Mouse (Mus musculus): ENCODE results near the gene Triap1.
A peak's percentile ranks its signal among the peaks of the same experiment; 100 is the strongest.
"Not testable (repeated sequence)": the region's sequence is repeated elsewhere in the genome, so short reads cannot be mapped to it uniquely, and the experiment has no call there.

Triap1 gene

DNA sequence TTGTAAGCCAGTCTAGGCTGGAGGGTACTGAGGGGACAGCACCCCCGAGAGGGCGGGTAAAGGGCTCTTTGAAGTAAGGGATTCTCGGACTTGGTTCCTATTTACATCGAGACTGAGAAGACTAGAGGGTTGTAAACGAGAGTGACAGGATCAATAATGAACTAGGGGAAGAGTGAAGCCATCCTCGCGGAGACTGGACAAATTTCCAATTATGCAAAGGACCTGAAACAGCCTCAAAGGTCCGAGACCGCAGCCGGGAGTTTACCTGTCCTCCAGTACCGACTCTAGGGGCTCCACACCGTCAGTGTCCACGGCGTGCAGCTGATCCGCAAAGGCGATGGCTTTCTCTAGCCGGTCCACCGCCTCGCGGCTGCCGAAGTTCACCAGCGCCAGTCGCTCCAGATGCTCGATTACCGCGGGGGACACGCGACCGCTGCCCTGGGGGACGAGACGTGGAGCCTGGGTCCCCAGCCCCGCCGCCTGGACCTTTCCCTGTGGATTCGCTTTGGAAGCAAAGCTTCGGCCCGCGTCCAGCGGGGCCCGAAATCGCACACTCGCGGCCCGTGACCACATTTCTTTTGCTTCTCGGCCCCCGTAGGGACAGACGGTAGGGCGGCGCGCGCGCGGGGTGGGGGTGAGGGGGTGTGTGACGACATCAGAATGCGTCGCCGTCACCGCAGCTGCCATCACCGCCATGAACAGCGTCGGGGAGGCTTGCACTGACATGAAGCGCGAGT is at the start of gene Triap1, which contains the start of gene Gatc:
Triap1 (plus strand) TSS at position 649 of the 737 bp plus-strand sequence.
Gatc (minus strand) TSS at position 602 of the 737 bp plus-strand sequence.
- peak; percentile 75 for DNase-seq (ENCODE audit: low spot score)

DNA sequence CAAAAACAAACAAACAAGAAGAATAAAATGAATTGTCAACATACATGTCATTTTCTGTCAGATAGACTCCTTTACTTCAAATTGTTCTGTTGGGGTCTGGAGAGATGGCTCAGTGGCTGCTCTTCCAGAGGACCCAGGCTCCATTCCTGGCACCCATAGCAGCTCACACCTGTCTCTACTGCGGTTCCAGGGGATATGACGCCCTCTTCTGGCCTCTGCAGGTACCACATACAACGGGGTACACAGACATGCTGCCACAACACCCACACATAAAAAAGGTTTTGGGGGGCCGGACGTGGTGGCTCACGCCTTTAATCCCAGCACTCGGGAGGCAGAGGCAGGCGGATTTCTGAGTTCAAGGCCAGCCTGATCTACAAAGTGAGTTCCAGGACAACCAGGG is 46.9 kb upstream of the Triap1 start:
- no peak for DNase-seq (ENCODE audit: low spot score)

DNA sequence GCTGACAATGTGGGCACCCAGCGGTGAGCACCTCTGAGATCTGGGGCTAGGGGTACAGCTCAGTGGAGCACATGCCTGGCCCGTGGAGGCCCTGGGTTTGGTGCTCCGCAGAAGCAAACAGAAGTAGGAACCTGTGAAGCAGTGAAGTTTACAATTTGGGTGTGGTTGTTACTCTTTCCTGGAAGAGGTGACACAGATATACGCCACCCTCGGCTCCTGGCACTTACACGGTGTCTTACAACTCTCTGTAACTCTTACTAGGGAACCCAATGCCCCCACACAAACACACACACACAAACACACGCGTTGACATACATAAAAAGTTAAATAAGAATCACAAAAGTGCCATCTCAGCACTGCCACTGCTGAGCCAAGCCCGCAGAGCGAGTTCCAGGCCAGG is 44.7 kb upstream of the Triap1 start:
- DNase-seq (ENCODE audit: low spot score): no peak

DNA sequence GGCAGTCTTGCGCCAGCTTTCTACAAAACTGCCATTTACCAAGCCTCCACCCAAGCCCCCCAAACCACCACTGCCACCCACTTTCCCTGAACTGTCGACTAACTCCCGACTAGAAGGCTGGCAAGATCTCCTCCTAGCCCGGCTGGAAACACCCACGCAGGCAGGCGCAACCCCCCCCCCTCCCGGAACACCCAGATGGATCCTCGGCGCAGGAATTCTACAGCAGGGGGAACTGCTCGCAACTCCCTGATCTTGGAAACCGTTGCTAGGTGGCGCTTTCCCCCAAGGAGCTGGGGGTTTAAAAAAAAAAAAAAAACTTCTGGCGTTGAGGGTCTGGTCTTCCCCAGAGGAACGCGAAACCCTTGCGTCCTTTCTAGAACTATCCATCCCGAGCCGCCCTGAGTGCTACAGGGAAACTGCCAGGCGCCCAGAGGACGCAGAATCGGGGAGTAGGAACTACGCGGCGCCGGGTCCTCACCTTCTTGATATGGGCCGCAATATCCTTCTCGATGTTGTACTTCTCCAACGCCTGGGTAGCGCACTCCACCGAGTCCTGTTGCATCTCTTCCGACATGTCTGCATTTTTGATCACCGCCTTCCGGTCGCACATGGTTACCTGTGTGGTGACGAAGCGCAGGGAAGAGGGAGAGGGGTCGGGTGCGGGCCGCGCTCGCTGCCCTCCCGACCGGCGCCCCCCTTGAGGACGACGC is 40.8 kb upstream of the Triap1 start:
- DNase-seq (ENCODE audit: low spot score): no peak

DNA sequence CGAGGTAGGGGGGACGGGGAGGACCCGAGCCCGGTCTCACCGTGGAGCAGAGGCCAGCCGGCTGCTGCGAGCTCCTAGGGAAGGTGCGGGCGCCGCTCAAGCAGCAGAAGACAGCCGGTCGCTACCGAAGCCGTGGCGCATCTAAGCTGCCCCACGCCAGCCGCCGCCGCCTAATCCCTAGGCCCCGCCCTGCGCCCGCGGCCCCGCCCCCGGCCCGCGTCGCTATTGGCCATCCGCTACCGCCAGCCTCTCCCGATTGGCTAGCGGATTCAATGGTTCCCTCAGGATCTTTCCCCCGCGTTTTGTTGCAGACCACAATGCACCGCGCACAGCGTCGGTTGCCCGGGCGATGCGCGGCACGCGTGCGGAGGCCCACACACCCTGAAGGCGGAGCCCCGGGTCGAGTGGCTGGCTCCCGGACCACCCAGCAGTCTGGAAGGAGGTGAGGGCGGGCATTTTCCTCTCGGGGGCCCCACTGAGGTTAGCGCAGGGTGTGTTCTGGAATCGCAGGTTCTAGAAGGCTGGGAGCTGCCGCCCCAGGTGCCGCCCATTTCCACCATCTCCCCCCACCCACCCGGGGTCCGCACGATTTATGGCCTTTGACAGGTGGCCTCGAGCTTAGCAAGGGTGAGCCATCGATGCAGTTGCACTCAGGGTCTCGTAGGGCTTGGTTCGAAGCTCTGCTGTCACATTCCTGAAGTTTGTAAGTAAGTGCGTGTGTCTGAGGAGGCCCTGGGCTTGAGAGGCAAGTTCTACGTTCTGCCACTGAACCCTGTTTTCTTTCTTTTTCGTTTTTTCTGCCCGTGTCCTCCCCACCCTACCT is 40.0 kb upstream of the Triap1 start, which contains the start of gene Dynll1:
Dynll1 (minus strand) TSS at position 208 of the 823 bp plus-strand sequence.
- peak; percentile 98 for DNase-seq (ENCODE audit: low spot score)

DNA sequence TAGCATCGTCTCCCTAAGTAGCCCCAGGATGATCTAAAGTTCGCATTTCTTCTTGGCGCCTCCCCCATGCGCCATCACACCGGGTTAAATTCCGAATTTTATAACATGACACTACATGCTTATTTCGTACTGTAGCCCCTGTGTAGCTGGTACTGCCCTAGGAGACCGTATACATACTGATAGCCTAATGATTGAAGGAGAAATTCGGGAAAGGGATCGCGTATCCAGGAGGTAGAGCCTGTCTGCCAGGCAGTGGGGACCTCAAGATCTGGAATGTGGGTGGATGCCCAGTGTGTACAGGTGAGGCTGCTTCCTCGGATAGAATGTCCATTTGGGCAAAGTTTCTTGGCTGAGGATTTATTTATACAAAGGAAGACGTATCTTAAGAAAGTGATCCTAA is 39.4 kb upstream of the Triap1 start:
- no peak for DNase-seq (ENCODE audit: low spot score)

DNA sequence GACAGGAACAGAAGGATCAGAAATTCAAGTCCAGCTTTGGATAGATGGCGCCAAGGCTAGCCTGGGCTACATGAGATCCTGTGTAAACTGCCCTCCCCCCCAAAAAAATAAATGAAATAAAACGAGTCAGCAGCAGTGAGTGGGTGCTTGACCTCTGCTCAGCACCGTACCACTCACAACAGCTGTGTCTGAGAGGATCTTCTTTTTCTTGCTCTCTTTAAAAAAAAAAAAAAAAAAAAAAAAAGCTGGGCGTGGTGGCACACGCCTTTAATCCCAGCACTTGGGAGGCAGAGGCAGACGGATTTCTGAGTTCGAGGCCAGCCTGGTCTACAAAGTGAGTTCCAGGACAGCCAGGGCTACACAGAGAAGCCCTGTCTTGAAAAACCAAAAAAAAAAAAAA is 38.8 kb upstream of the Triap1 start:
- DNase-seq (ENCODE audit: low spot score): not testable (repeated sequence)

DNA sequence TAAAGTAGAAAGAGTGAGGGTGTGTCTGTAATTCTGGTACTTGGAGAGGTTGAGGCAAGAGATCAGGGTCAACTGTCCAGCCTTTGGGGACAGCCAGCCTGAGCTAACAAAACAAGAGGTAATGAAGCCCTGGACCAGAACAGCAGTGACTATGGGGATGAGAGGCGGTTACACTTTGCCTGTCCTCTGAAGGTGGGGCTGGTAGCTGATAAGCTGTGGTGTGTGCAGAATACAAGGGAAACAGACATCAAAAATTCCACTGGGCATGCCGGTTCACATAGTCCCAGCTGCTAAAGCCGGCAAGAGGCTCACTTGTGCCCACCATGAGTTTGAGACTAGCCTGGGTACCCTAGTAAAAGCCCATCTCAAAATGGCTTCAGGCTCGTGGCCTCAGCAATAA is 28.7 kb upstream of the Triap1 start:
- no peak for DNase-seq (ENCODE audit: low spot score)

DNA sequence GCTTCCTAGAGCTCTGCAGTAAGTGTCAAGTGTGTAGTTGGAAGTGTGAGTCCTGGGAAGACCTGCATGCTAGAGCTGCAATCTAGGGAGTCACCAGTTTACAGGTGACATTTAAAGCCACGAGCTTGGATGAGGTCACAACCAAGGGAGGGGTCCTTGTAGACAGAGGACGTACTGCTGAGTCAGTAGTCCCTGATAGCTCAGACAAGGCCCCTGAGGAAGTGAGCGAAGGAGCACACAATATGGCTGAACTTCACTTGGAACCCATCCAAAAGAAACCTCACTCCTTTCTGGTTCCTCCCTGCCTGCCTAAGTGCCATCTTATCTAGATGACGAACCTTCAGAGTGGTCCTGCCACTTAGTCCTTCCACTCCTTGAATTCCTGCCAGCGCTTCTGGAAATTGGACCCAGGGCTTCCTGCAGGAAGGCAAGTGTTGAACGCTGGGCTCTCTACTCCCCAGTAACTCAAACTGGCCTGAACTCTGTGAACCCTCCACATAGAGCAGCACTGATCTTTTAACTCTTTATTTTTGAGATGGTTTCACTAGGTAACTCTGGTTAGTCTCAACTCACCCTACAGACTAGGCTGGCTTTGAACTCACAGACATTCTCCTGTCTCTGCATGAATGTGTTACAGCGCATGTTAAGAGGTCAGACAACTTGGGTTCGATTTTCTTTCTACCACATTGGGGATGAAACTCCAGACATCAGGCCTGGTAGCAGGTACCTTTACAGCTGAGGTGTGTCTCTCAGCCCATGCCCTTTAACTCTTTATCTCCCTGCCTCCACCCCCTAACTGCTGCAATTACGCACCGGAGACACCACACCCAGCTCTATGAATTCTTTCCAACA is 28.0 kb upstream of the Triap1 start:
- DNase-seq (ENCODE audit: low spot score): no peak

DNA sequence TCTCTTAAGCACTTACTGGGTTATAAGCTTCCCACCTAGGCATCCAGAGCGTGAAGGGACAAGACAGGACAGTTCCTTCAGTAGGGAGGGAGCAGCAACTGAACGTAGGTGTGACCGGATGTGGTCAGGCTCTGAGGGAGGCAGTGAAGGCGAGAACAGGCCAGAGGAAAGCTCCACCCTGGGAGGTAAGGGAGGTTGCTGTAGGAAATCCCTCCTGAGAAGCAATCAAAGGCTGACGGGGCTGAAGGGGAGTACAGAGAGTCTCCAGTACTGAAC is 27.4 kb upstream of the Triap1 start:
- DNase-seq (ENCODE audit: low spot score): no peak

DNA sequence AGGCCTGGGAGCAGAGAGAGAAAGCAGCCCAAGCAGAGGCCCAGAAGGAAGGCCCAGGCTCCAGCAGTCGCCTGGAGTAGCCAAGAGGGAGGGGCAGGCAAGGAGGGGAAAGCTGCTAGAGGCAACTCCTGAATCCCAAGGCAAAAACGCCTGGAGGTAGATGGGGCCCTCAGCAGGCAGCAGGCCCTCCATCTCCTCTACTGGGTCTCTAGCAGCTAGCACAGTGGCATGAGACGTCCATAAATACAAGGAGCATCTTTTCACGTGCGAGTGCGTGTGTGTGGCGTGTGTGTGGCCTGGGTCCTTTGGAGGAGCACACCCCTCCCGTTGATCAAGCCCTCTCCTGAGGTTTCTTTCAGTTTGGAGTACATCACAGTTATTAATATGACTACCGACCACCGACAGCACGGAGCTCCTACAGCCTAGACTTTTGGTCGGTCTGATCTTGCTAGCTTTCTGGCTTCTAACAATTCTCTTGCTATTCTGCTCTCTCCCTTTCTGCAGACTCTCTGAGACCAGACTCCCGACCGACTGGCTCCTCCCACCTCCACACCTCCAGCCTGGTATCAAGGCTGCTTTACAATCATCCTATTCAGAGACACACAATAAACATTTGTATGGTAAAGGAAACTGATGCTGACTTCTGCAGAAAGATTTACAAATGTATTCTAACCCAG is 23.9 kb upstream of the Triap1 start:
- DNase-seq (ENCODE audit: low spot score): no peak

DNA sequence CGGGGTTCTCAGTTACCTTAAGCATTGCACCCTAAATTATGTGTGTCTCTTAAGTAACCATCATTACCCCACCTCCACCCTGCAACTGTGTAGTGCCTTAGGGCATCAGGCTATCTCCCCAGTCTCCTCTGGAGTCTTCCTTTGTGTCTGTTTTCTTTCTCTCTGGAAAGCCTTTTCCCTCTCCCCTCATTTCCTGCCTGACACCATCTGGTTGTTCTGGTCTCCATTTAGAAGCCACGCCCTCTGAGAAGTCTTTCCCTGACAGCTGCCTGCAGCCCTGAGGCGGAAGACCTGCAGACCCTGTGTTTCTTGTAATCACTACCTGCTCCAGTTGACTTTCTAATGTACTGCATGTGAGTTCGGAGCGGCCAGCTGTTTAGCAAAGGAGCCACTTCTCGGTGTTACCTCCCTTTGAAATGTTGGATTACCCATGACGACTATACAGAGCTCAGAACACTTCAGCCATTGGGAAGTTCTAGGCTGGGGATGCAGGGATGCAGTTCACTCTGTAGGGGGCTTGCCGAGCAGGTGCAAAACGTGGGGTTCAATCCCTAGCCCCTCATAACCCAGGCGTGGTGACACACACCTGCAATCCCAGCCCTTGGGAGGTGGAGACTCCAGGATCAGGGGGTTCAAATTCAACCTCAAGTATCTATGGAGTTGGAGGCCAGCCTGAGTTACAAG is 23.2 kb upstream of the Triap1 start:
- DNase-seq (ENCODE audit: low spot score): no peak

DNA sequence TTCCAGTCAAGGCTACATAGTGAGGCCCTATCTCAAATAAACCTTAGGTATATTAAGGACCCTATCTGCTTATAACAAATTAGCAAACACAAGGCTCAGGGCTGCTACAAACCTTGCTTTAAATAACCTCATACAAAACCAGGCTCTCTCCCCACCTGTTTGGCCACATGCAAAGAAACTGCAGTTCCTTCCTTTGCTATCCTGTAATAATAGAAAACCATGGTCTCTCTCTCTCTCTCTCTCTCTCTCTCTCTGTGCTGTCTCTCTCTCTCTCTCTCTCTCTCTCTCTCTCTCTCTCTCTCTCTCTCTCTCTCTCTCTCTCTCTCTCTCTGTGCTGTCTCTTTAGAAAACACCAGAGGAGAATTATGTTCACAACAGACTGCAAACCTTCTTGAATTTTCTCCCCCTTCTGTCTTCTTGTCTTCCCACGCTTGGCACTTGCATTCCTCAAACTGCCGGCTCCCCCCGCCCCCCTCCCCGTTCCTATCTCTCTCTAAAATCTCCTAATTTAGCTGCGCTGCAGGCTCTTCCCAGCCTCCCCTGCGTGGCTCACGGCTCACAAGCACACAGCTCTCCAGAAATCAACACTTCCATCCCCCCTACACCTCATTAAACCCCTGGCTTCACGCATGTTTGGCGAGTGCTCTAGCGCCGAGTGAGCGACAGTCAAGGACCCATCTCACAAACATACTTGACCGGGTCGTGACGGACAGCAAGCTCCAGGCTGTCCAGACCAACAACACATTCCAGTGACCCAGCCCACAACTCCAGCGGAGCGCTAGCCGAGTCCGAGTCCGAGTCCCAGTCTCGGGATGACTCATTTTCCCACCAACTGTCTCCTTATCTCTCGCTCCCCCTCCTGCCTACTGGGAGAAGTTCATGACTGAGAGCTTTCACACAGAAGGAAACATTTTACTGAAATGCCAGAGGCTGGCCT is 21.8 kb upstream of the Triap1 start:
- DNase-seq (ENCODE audit: low spot score): peak; percentile 78

DNA sequence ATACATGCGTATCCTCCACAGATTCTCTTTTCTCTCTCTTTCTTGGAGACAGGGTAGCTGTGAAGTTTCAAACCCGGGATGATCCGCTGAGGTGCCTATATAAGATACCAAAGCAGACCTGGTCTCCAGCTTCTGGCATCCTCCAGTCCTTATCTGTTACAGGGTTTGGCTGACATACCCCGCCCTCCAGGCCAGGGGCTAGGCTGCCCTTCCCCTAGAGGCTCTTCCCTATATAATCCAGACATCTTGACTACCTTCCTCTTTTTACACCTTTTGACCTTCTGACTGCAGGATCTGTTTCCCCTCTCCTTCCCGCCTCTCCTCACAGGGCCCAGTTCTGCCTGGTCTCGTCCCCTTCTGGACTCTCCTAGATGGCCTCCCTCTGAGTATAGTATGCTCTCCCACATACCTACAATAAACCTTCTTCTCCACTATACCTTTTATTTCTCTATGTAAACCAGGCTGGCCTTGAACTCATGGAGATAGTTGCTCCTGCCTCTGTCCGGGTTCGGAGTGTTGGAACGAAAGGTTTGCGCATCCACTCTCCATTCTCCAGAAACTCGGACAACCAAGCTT is 14.7 kb upstream of the Triap1 start:
- peak; percentile 55 for DNase-seq (ENCODE audit: low spot score)

DNA sequence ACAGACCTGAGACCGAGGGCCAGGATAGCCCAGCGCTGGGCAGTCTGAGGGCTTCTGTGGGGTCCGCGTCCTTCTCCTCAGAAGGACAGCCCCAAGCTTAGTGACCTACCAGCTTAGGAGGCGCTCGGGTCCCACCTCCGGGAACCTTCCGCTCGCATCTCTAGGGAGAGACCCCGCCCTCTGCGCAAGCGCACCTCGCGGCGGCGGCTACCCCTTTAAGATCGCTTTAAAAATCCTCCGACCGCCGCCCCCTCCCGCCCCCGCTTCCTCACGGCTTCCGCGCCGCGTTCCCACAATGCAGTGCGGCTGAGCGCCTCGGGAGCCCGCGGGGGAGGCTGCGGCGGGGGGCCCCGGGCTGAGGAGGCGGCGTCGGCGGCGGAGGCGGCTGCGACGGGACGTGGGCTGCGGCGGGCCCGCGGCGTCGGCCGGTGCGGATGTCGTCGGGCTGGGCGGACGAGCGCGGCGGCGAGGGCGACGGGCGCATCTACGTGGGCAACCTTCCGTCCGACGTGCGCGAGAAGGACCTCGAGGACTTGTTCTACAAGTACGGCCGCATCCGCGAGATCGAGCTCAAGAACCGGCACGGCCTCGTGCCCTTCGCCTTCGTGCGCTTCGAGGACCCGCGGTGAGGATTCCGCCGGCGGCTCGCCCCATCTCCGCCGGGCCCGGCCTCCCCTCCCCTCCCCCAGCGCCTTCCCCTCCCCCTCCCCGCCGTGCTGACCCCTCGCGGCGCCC is 14.0 kb upstream of the Triap1 start, which contains the start of gene Srsf9:
Srsf9 (plus strand) TSS at position 303 of the 735 bp plus-strand sequence.
- DNase-seq (ENCODE audit: low spot score): peak; percentile 91

DNA sequence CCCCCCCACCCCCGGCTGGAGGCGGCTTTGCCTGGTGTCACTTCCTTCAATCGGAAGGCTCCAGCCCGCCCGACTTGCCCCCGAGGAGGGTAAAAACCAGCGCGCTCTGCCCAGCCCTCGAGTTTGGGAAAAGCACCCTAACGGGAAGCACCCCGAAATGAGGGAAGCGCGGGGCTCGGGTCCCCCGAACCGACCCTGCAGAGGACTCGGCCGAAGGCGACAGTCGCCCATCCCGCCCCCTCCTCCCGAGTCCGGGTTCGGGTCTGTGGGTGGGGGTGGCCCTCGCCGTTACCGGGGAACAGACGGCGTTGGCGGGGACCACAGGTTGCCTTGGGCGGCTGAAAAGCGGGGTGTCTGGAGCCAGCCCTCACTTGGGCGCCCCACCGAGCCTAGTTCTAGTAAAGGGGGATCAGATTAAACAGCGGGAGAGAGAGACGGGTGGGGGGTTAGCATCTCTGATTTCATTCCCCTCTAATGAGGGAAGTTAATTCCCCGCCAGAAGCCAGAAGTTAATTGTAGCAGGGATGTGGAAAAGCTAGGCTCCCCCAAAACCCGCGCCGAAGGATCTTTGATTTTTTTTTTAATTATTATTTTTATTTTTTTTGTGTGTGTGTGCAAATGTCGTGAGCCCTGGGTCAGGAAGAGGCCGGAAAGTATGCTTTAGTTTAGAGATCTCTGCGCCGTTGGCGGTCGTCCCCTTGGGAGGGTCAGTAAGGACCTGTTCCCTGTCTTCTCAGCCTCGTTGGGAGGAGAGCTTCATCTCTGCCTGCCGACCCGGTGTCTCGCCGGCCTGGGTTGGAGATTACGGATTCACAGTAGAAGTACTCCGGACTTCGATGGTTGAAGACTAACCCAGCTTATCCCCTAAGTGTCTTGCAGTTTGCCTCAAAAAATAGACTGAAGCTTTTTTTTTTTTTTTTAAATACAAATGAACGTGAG is 13.1 kb upstream of the Triap1 start:
- no peak for DNase-seq (ENCODE audit: low spot score)

DNA sequence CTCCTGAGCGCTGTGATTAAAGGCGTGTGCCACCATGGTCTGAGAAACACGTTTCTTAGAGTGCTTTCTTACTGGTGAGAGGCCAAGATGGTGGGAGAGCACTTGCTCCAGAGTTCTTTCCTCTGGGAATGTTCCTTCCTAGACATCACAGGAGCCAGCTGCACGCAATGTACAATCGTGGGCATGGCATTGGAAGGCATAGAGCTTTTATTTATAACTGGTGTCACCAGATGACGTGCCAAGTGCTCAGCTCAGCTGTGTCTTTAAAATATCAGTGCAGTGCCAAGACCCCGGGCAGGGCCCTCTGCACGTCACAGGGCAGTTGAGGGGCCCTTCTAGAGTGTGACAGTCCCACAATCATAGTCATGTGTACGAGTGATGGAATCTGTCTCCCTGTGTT is 10.1 kb upstream of the Triap1 start:
- no peak for DNase-seq (ENCODE audit: low spot score)

Data from left cerebral cortex, adult 11 months (tissue).